Mouse (Mus musculus) ZHBTc4 (cell line): ENCODE results near the gene Smim24.
A peak's percentile ranks its signal among the peaks of the same experiment; 100 is the strongest.

Experiments
- DNase-seq: peaks from one replicate; pipeline ENCODE4 v3.0.0-alpha.2; 2011; ENCODE audit warnings: low read depth, low spot score

Smim24 gene

GRCm38 (mm10) chr10:81408424-81408729 lies 15.5 kb downstream of the Smim24 start:
- no peak for DNase-seq

- peak; percentile 75 for DNase-seq
These were observed 16.0 kb downstream of the Smim24 start for GRCm38 (mm10) chr10:81408871-81409291.

GRCm38 (mm10) chr10:81409330-81409729 lies 16.5 kb downstream of the Smim24 start:
- no peak for DNase-seq

- DNase-seq = no peak
These were observed 17.5 kb downstream of the Smim24 start for GRCm38 (mm10) chr10:81410350-81410749.

- DNase-seq = no peak
These were observed 18.1 kb downstream of the Smim24 start for GRCm38 (mm10) chr10:81410981-81411380.

- DNase-seq = no peak
These were observed 18.9 kb downstream of the Smim24 start for GRCm38 (mm10) chr10:81411471-81412400.

- DNase-seq = no peak
These were observed 19.9 kb downstream of the Smim24 start for GRCm38 (mm10) chr10:81412586-81413309.

GRCm38 (mm10) chr10:81413310-81414261 lies 20.7 kb downstream of the Smim24 start:
- peak; percentile 83 for DNase-seq

- DNase-seq = peak; percentile 71
These were observed 21.8 kb downstream of the Smim24 start for GRCm38 (mm10) chr10:81414682-81415081.

GRCm38 (mm10) chr10:81415146-81415545 lies 22.3 kb downstream of the Smim24 start:
- no peak for DNase-seq

GRCm38 (mm10) chr10:81415549-81416310 lies 22.9 kb downstream of the Smim24 start:
- no peak for DNase-seq

GRCm38 (mm10) chr10:81416581-81417226 lies 23.9 kb downstream of the Smim24 start:
- peak; percentile 83 for DNase-seq

GRCm38 (mm10) chr10:81417227-81418215 lies 24.7 kb downstream of the Smim24 start:
- no peak for DNase-seq

- DNase-seq = no peak
These were observed 25.6 kb downstream of the Smim24 start for GRCm38 (mm10) chr10:81418216-81419070.

GRCm38 (mm10) chr10:81419111-81419928 lies 26.5 kb downstream of the Smim24 start:
- DNase-seq = no peak

- peak; percentile 65 for DNase-seq
These were observed 27.4 kb downstream of the Smim24 start for GRCm38 (mm10) chr10:81420191-81420767.
